Mouse (Mus musculus) liver, adult 2 months (tissue): Measurements from ENCODE around the gene Zbtb7a.

Source experiments
- CTCF ChIP-seq: fragments of 200-500 bp; IDR thresholded peaks from 2 replicates; pipeline ENCODE4 v1.5.1; 2011; ENCODE audit warnings: low read depth, low read length, control low read depth
- POLR2A ChIP-seq: fragments of 200-500 bp; IDR thresholded peaks from 2 replicates; pipeline ENCODE4 v1.6.1; 2011; ENCODE audit warnings: low read length, control low read depth; ENCODE audit not compliant: insufficient read depth; ENCODE audit errors: extremely low read depth

DNA sequence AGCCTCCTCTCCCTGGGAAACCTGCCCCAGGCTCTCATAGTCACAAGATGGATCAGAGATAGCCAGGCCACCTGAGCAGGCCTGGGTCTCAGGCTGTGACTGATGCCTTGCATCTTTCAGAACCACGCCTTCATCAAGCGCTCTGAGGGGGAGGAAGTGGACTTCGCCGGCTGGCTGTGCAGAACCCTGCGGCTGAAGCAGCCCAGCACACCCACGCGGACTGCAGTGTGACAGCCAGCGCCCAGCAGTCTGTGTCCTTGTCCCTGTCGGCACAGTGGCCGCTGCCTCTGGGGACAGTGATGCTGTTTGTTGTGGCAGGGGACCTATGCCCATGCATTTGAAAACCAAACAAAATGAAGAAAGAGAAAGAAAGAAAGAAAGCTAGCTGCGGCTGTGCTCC is 11.5 kb upstream of the Zbtb7a start:
- TF ChIP-seq CTCF (no peak), POLR2A (no peak)
